Mouse (Mus musculus) neutrophil, adult 59 days (primary cell): ENCODE measurements around the gene Taf12. TPM values are rescaled to one million over a fixed set of nuclear protein-coding genes. Genes with fewer than 3 reads are reported as not detected.

Experiments used
- total RNA-seq, 2 experiments: library from RNA; stranded (reverse); gene quantifications; 1 replicate in 1 of 2; 2 replicates in 1 of 2; pipeline ENCODE4 v1.2.4; 2023

The Taf12 gene
- total RNA-seq = 10 to 100 TPM; 30.4 to 35.6 TPM

DNA sequence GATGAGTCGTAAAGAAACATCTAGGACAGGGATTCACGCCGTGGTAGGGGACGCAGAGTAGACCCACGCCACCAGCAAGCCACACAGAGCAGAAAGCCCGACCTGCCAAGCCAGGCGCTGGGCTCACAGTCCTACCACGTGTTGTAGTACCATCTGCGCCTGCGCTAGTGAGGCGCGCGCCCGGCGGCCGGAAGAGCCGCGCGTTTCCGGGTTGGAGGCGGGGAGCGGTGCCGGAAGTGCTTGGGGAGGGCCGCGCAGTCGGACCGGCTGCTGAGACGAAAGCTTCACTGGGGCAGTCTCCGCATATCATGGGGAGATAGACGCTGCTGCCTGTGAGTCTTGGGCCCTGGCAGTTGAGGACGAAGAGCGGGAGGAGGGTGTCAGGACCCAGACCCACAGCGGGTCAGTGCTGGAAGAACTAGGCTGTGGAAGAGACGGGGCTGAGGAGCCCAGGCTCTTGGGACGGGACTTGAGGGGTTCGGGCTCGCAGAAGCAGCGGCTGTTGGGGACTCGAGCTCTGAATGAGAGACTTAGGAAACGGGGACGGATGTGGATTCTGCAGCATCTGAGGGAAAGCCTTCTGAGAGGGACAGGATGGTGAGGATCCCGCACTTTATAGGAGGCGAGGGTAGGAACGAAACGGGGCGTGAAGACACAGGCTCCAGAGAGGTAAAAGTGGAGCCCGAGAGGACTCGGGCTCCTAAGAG is at the start of gene Taf12:
TSS of gene Taf12 (plus strand) at position 220 of the 707 bp plus-strand sequence.

GRCm38 (mm10) chr4:132261514-132262357 is 12.4 kb upstream of the Taf12 start, which contains the start of gene Gmeb1:
Gene Gmeb1, minus strand, starts transcription at chr4:132261602.

DNA sequence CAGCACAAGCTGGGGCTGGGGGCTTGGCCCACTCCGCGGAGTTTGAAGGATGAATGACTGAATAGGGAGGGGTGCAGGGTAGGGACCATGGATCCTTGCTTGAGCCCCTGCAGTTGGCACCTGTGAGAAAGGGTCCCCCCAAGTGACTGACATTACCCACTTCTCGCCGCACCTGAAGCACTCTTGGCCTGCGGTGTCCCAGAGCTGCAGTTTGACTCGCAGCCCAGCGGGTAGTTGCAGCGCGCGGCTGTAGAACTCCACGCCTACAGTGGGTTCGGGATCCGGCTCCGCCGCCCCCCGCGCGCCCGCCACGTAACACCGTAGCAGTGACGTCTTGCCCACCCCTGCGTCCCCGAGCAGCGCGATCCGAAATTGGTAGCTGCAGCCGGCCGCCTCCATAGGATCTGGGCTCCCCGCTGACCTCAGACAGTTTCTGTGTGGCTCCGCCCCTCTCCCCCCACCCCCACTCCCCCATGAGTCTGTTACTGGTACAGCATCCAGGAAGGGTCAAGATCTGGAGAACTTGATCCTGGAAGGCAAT is 28.8 kb downstream of the Taf12 start, which contains the start of gene Rab42:
TSS of gene Rab42 (minus strand) at position 447 of the 541 bp plus-strand sequence.

DNA sequence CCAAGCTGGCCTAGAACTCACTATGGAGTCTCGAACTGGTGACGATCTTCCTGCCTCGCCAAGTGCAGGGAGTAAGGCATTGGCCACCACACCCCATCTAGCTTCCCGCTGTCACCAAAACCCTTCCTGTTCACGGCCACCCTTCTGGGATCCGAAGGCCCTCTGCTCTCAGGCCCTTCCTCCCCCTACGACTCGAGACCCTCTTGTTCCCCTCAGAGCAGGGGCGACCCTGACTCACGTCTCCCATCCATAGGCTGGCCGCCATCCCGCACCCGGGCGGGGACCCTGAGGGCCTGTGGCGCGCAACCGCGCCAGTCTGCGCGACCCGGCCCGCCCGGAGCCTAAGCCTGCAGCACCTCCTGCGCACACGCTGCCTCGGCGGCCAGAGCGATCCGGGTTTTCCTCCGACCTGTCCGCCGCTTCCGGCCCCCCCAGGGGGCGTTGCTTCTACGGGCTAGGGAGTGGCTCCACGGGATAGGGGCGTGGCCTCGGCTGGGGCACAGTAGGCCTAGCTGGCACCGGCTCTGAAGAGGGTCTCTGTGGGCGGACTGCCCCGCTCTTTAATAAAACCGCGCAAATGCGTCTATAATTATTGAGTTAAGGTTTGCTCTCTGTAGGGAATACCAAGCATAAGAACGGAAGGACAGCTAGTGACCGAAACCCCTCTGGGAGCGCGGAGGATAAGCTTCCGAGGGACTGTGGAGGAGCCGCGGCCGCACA is 55.1 kb downstream of the Taf12 start, which contains the start of gene Trnau1ap:
TSS of gene Trnau1ap (minus strand) at position 424 of the 720 bp plus-strand sequence.

Other genes with a start within 250 kb of the Taf12 start
- gene Gm10300, start 199.7 kb upstream of the Taf12 start, total RNA-seq = under 1 TPM; 0.15 to 0.16 TPM
- gene Epb41, start 199.1 kb upstream of the Taf12 start, total RNA-seq = 10 to 100 TPM; 80.9 to 81.5 TPM
- not detected for gene Oprd1, start 129.9 kb upstream of the Taf12 start, total RNA-seq
- 10 to 100 TPM; 36.5 to 41.0 TPM for gene Ythdf2, start 62.1 kb upstream of the Taf12 start, total RNA-seq
- 10 to 100 TPM; 32.2 to 39.5 TPM for gene Gmeb1, start 12.8 kb upstream of the Taf12 start, total RNA-seq
- gene Rab42, start 29.0 kb downstream of the Taf12 start, total RNA-seq = under 1 TPM in 1 of 2 experiments, not detected in 1; 0.53 TPM
- 10 to 100 TPM; 12.6 to 15.6 TPM for gene Trnau1ap, start 55.2 kb downstream of the Taf12 start, total RNA-seq
- 10 to 100 TPM; 23.5 to 27.1 TPM for gene Rcc1, start 79.2 kb downstream of the Taf12 start, total RNA-seq
- gene Phactr4, start 148.1 kb downstream of the Taf12 start, total RNA-seq = 10 to 100 TPM; 20.9 to 24.7 TPM
- gene Med18, start 189.5 kb downstream of the Taf12 start, total RNA-seq = 1 to 10 TPM; 7.8 to 9.7 TPM
- gene Sesn2, start 236.1 kb downstream of the Taf12 start, total RNA-seq = 10 to 100 TPM; 45.0 to 47.2 TPM